ENCODE assay signal across 10 mouse cellular contexts in genomic region chr1:165706492-165706891, GRCm38 (mm10). TPM values are rescaled to one million over a fixed set of nuclear protein-coding genes. Genes with fewer than 3 reads are reported as not detected.
A peak's percentile ranks its signal among the peaks of the same experiment; 100 is the strongest.
DNase-seq lines count a peak whose midpoint lies in the region; ATAC-seq and TF ChIP-seq lines count a peak whose summit lies in the region.
"Had no signal": no experiment of that assay in that cellular context is flagged by ENCODE, and none has a peak within 500 bp of the region (broad histone marks: within the 10 kb centered on the region; RNA-seq: fewer than 3 reads in every experiment).

No protein-coding gene starts in this region.

- TF ChIP-seq POLR2A in bone marrow, adult 2 months (IDR thresholded peaks at IDR 0.05; ENCODE audit: borderline replicate concordance, control insufficient read depth, low read depth, low read length), result no peak

- DNase-seq in kidney, adult 9 months, result no peak
- peak; percentile 15 to 24 for DNase-seq in B cell, adult 2 months
- DNase-seq in frontal cortex, postnatal 36 days (ENCODE audit: low spot score in 2 of 2), result no peak
- no peak for DNase-seq in adrenal gland, postnatal 25 days
- no peak for DNase-seq in kidney, postnatal 4 days
- DNase-seq: layer of hippocampus, postnatal 36 days had no signal

- no peaks in the 10 kb centered on the region for H3K9me3 ChIP-seq in kidney, embryonic 16.5 days (ENCODE audit: low read length)
- no peaks in the 10 kb centered on the region for H3K9me3 ChIP-seq in limb, embryonic 12.5 days

- H3K4me1 ChIP-seq in kidney, embryonic 16.5 days (ENCODE audit: insufficient read depth, low read length), result peaks cover 66% of the 10 kb centered on the region
- peaks cover 6% of the 10 kb centered on the region for H3K4me1 ChIP-seq in bone marrow, adult 2 months (ENCODE audit: control insufficient read depth, insufficient read depth, low read length)
- H3K4me1 ChIP-seq in limb, embryonic 12.5 days (replicated peaks), result peaks cover 32% of the 10 kb centered on the region

- H3K27ac ChIP-seq in kidney, embryonic 16.5 days (ENCODE audit: low read length), result peak overlapping the region; percentile 41; the same call in 1 of the 2 replicates
- peak overlapping the region; percentile 99 for H3K27ac ChIP-seq in bone marrow, adult 2 months (ENCODE audit: control insufficient read depth, insufficient read depth, low read depth, low read length, poor library complexity)
- no peak overlapping the region for H3K27ac ChIP-seq in limb, embryonic 12.5 days

- no peak for ATAC-seq in kidney, embryonic 16.5 days (ENCODE audit: low FRiP score, low TSS enrichment)
- ATAC-seq in limb, embryonic 12.5 days (ENCODE audit: insufficient number of reproducible peaks, insufficient read depth, low FRiP score, low TSS enrichment, low read depth), result no peak
- ATAC-seq: Patski had no signal

- H3K9ac ChIP-seq in kidney, embryonic 16.5 days (replicated peaks; ENCODE audit: low read length), result peak overlapping the region; percentile 83
- H3K9ac ChIP-seq in limb, embryonic 12.5 days (replicated peaks), result no peak overlapping the region

- peak overlapping the region; percentile 79 for H3K4me2 ChIP-seq in kidney, embryonic 16.5 days (replicated peaks; ENCODE audit: low read depth, low read length)
- peak overlapping the region; percentile 92; the same call in 1 of the 2 replicates for H3K4me2 ChIP-seq in limb, embryonic 12.5 days

- H3K36me3 ChIP-seq in kidney, embryonic 16.5 days (ENCODE audit: insufficient read depth, low read length), result no peaks in the 10 kb centered on the region
- no peaks in the 10 kb centered on the region for H3K36me3 ChIP-seq in limb, embryonic 12.5 days

- WGBS in kidney, embryonic 16.5 days, result 56% methylated on average over 4 of the region's 4 CpGs
- WGBS in bone marrow, adult 2 months, result 6% methylated on average over 4 of the region's 4 CpGs
- 67% methylated on average over 4 of the region's 4 CpGs for WGBS in limb, embryonic 12.5 days

- no peaks in the 10 kb centered on the region for H3K27me3 ChIP-seq in kidney, embryonic 16.5 days (ENCODE audit: insufficient read depth, low read length)
- H3K27me3 ChIP-seq in limb, embryonic 12.5 days, result peaks cover 49% of the 10 kb centered on the region

- TF ChIP-seq CTCF in bone marrow, adult 2 months (IDR thresholded peaks at IDR 0.05; ENCODE audit: control insufficient read depth, insufficient read depth, low read length), result no peak

- H3K4me3 ChIP-seq in kidney, embryonic 16.5 days (ENCODE audit: low read length), result peak overlapping the region; percentile 72
- peak overlapping the region; percentile 98 for H3K4me3 ChIP-seq in bone marrow, adult 2 months (replicated peaks; ENCODE audit: control insufficient read depth, low read depth, low read length)
- H3K4me3 ChIP-seq in limb, embryonic 12.5 days (replicated peaks), result 0 out of 2 replicates have a peak overlapping the region, but pooled peaks have one; percentile 4

RNA-seq across cellular contexts. Expression of gene Rcsd1, which starts 3.1 kb away (rescaled TPM):
- 54.9 and 61.4 TPM in 2 replicates for polyA plus RNA-seq in kidney, embryonic 16.5 days (2015; fragmentation: Nextera tagmentation; extraction: Ambion mirVana)
- 51.6 and 119 TPM in 2 replicates for polyA plus RNA-seq in bone marrow, adult 2 months (2011; ENCODE audit: insufficient read depth, insufficient read length, low replicate concordance, missing spikeins)
- polyA plus RNA-seq in limb, embryonic 12.5 days (2016; fragmentation: Nextera tagmentation; extraction: Ambion mirVana), result 10.8 and 13.4 TPM in 2 replicates
- 16.1 and 19.1 TPM in 2 replicates for total RNA-seq in adrenal gland, postnatal 25 days (2021)

RNA-seq across cellular contexts. Expression of gene Creg1, which starts 57.1 kb away (rescaled TPM):
- polyA plus RNA-seq in kidney, embryonic 16.5 days (2015; fragmentation: Nextera tagmentation; extraction: Ambion mirVana), result 62.2 and 63.5 TPM in 2 replicates
- 288 and 312 TPM in 2 replicates for polyA plus RNA-seq in bone marrow, adult 2 months (2011; ENCODE audit: insufficient read depth, insufficient read length, low replicate concordance, missing spikeins)
- polyA plus RNA-seq in limb, embryonic 12.5 days (2016; fragmentation: Nextera tagmentation; extraction: Ambion mirVana), result 35.3 and 40.5 TPM in 2 replicates
- 49.1 and 54.8 TPM in 2 replicates for total RNA-seq in adrenal gland, postnatal 25 days (2021)

Comparison
In these comparisons a context has a peak if more than half of its experiments do, and no peak if none do; other contexts are left out.
1. H3K4me3 ChIP-seq: peak in every context shown above with its lines; median percentile 98 in bone marrow, adult 2 months; 72 in kidney, embryonic 16.5 days; 4 in limb, embryonic 12.5 days.
2. DNase-seq: peak in B cell, adult 2 months (2 of 2); none in kidney, adult 9 months (single experiment), frontal cortex, postnatal 36 days (0 of 2), adrenal gland, postnatal 25 days (single experiment) and kidney, postnatal 4 days (0 of 2).